Mouse (Mus musculus) hindbrain, embryonic 13.5 days (tissue): ENCODE data around the gene Akr1b3. TPM values are rescaled to one million over a fixed set of nuclear protein-coding genes. Genes with fewer than 3 reads are reported as not detected.

Experiments used
- ATAC-seq: fragments of 200-750 bp; cut with Nextera tagmentation; 2 replicates; pipeline ENCODE4 v1.8.0; 2017; ENCODE audit warnings: moderate TSS enrichment; ENCODE audit not compliant: low FRiP score
- H3K27ac ChIP-seq: fragments of 300-500 bp; sonication (generic); 2 replicates; pipeline ENCODE4 v1.5.1; 2015; ENCODE audit warnings: inconsistent platforms, mild to moderate bottlenecking, moderate library complexity
- H3K27me3 ChIP-seq: fragments of 300-500 bp; sonication (generic); 2 replicates; pipeline ENCODE4 v1.6.1; 2015; ENCODE audit warnings: mild to moderate bottlenecking, inconsistent platforms
- H3K36me3 ChIP-seq: fragments of 300-500 bp; sonication (generic); 2 replicates; pipeline ENCODE4 v1.6.1; 2015; ENCODE audit warnings: mild to moderate bottlenecking, inconsistent platforms
- H3K4me1 ChIP-seq: fragments of 300-500 bp; sonication (generic); replicated peaks from 2 replicates; pipeline ENCODE4 v1.6.1; 2015; ENCODE audit warnings: inconsistent platforms
- H3K4me2 ChIP-seq: fragments of 300-500 bp; sonication (generic); 2 replicates; pipeline ENCODE4 v1.6.1; 2015; ENCODE audit warnings: inconsistent platforms, mild to moderate bottlenecking, moderate library complexity
- H3K4me3 ChIP-seq: fragments of 300-500 bp; sonication (generic); 2 replicates; pipeline ENCODE4 v1.5.1; 2015; ENCODE audit warnings: mild to moderate bottlenecking, inconsistent platforms
- H3K9ac ChIP-seq: fragments of 300-500 bp; sonication (generic); 2 replicates; pipeline ENCODE4 v1.6.1; 2015; ENCODE audit warnings: mild to moderate bottlenecking, inconsistent platforms
- H3K9me3 ChIP-seq: fragments of 300-500 bp; sonication (generic); 2 replicates; pipeline ENCODE4 v1.6.1; 2016; ENCODE audit warnings: inconsistent platforms
- WGBS: fragments of 180-500 bp; shearing (Covaris S2); methylation state at CpG from one replicate; pipeline ENCODE4 v1.1.7; 2015; 5-methylcytosine and 5-hydroxymethylcytosine counted together
- polyA plus RNA-seq: library from polyadenylated mRNA; unstranded; fragments of >200 nt; fragmentation: Nextera tagmentation; extraction: Ambion mirVana; gene quantifications from 2 replicates; pipeline ENCODE4 v1.2.1, GENCODE M21; 2015

Gene Akr1b3
- polyA plus RNA-seq, 1 experiment from 2014 or later, result 106 TPM

GRCm38 (mm10) chr6:34313921-34314320 lies 3.4 kb downstream of the Akr1b3 start:
- WGBS, result 94% methylated on average over 2 of the region's 2 CpGs
- Histone ChIP-seq H3K27ac (no peak overlapping the region), H3K9me3 (no peaks in the 10 kb centered on the region), H3K4me2 (no peak overlapping the region), H3K9ac (no peak overlapping the region), H3K4me1 (peaks cover 27% of the 10 kb centered on the region), H3K36me3 (peaks cover 29% of the 10 kb centered on the region), H3K4me3 (no peak overlapping the region), H3K27me3 (no peaks in the 10 kb centered on the region)
- ATAC-seq, result no peak

GRCm38 (mm10) chr6:34313386-34313785 lies 3.9 kb downstream of the Akr1b3 start:
- H3K4me1 ChIP-seq, result peaks cover 27% of the 10 kb centered on the region
- no peaks in the 10 kb centered on the region for H3K27me3 ChIP-seq
- no peak overlapping the region for H3K27ac ChIP-seq
- H3K4me2 ChIP-seq, result no peak overlapping the region
- WGBS, result 79% methylated on average over 9 of the region's 9 CpGs
- no peak for ATAC-seq
- H3K4me3 ChIP-seq, result no peak overlapping the region
- H3K9ac ChIP-seq, result no peak overlapping the region
- peaks cover 34% of the 10 kb centered on the region for H3K36me3 ChIP-seq
- no peaks in the 10 kb centered on the region for H3K9me3 ChIP-seq

DNA sequence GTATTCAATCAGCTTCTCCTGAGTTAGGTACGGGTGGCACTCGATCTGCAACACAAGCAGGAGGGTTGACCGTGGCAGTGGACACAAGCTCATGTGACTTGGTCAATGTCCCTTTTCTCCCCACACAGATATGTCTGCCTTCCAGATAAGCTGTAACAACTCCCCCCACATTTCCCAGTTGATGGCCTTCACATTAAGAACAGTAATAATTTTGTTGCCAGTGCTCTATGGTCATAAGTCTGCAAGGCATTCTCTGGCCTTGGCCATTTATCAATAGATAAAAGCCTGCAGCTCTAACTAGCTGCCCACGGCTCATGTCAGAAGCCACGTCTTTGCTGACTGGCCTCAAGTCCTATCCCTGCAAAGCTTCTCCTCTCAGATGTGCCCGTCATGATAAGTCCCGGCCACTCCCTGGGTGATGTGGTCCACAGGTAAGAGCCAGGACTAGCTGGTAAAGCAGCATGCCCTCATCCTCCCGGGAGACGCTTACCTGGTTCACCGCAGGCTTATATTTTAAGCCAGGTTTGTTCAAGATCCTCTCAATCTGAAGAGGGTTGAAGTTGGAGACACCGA lies 7.2 kb downstream of the Akr1b3 start:
- ATAC-seq, result no peak
- Histone ChIP-seq H3K36me3 (peaks cover 46% of the 10 kb centered on the region), H3K4me3 (no peak overlapping the region), H3K4me2 (no peak overlapping the region), H3K4me1 (peaks cover 16% of the 10 kb centered on the region), H3K9me3 (no peaks in the 10 kb centered on the region), H3K9ac (no peak overlapping the region), H3K27ac (no peak overlapping the region), H3K27me3 (no peaks in the 10 kb centered on the region)
- 94% methylated on average over 11 of the region's 11 CpGs for WGBS

GRCm38 (mm10) chr6:34309526-34309925 lies 7.8 kb downstream of the Akr1b3 start:
- Histone ChIP-seq H3K36me3 (peaks cover 52% of the 10 kb centered on the region), H3K4me1 (peaks cover 22% of the 10 kb centered on the region)
- WGBS, result 97% methylated on average over 6 of the region's 6 CpGs

DNA sequence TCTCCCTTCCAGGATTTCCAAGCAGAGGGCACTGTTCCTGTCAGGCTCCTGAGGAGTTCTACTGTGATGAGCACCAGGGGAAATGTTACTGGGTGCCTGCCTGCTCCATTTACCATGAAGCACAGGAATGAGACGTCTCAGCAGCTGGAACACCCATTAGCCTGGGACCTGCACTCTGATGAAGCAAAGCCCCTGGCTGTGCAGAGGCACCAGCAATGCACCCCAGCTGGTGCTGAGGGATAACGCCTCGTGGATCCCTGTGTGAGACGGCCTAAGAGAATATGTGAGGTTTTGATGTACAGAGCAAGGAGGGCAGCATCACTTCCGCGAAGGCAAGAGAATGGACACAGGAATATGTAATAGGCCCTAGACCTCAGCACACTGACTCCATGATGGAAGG lies 10.5 kb downstream of the Akr1b3 start:
- Histone ChIP-seq H3K27me3 (no peaks in the 10 kb centered on the region), H3K36me3 (peaks cover 60% of the 10 kb centered on the region)

More at GRCm38 (mm10) chr6:34309526-34309925, 7.8 kb downstream of the Akr1b3 start:
- Histone ChIP-seq H3K9me3 (no peaks in the 10 kb centered on the region), H3K27me3 (no peaks in the 10 kb centered on the region), H3K9ac (no peak overlapping the region), H3K27ac (no peak overlapping the region), H3K4me2 (no peak overlapping the region), H3K4me3 (no peak overlapping the region)
- ATAC-seq, result no peak

GRCm38 (mm10) chr6:34304675-34305241 lies 12.5 kb downstream of the Akr1b3 start:
- Histone ChIP-seq H3K27ac (peak overlapping the region; percentile 31), H3K9ac (no peak overlapping the region; the same call in 1 of the 2 replicates), H3K4me1 (peaks cover 13% of the 10 kb centered on the region), H3K27me3 (no peaks in the 10 kb centered on the region), H3K36me3 (peaks cover 40% of the 10 kb centered on the region), H3K4me3 (no peak overlapping the region), H3K4me2 (no peak overlapping the region), H3K9me3 (no peaks in the 10 kb centered on the region)
- peak; percentile 46; the same call in 1 of the 2 replicates for ATAC-seq
- WGBS, result 70% methylated on average over 10 of the region's 10 CpGs

More for the DNA sequence above, 10.5 kb downstream of the Akr1b3 start:
- H3K4me2 ChIP-seq, result no peak overlapping the region
- ATAC-seq, result no peak
- H3K9ac ChIP-seq, result no peak overlapping the region
- WGBS, result 81% methylated on average over 6 of the region's 6 CpGs
- no peak overlapping the region for H3K4me3 ChIP-seq
- H3K9me3 ChIP-seq, result no peaks in the 10 kb centered on the region
- H3K4me1 ChIP-seq, result peaks cover 13% of the 10 kb centered on the region
- H3K27ac ChIP-seq, result no peak overlapping the region

GRCm38 (mm10) chr6:34297055-34297454 lies 20.2 kb downstream of the Akr1b3 start:
- Histone ChIP-seq H3K4me2 (no peak overlapping the region), H3K36me3 (no peaks in the 10 kb centered on the region), H3K27me3 (no peaks in the 10 kb centered on the region), H3K4me1 (peaks cover 6% of the 10 kb centered on the region; the same call in 1 of the 2 replicates), H3K9ac (no peak overlapping the region), H3K4me3 (no peak overlapping the region), H3K9me3 (no peaks in the 10 kb centered on the region), H3K27ac (no peak overlapping the region)
- 96% methylated on average over 3 of the region's 3 CpGs for WGBS
- ATAC-seq, result no peak

DNA sequence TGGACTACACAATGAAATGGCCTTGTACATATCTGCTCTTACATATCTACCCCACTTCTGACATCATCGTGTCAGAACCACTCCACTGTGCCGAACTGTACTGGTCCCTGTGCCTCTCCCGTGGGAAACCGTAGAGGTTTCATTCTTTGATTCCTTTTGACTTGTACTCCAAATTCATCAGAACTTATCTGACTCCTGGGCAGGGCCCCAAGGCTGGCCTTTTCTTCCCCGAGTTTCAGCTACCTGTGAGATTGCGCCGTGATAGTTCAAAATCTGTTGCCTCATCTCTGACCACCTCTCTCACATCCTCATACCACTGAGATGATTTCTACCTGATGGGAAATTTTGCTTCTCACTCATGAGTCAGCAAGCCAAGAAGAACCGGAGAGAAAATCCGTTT lies 21.8 kb downstream of the Akr1b3 start:
- ATAC-seq, result no peak
- no peaks in the 10 kb centered on the region for H3K27me3 ChIP-seq
- H3K4me1 ChIP-seq, result peaks cover 6% of the 10 kb centered on the region; the same call in 1 of the 2 replicates
- H3K4me2 ChIP-seq, result no peak overlapping the region
- H3K36me3 ChIP-seq, result no peaks in the 10 kb centered on the region
- H3K9ac ChIP-seq, result no peak overlapping the region
- H3K9me3 ChIP-seq, result no peaks in the 10 kb centered on the region
- no peak overlapping the region for H3K27ac ChIP-seq
- 94% methylated on average over 9 of the region's 9 CpGs for WGBS
- H3K4me3 ChIP-seq, result no peak overlapping the region

GRCm38 (mm10) chr6:34292882-34293487 lies 24.3 kb downstream of the Akr1b3 start:
- peak overlapping the region; percentile 70 for H3K27ac ChIP-seq
- H3K9me3 ChIP-seq, result no peaks in the 10 kb centered on the region
- no peak overlapping the region for H3K4me2 ChIP-seq
- H3K27me3 ChIP-seq, result no peaks in the 10 kb centered on the region
- 34% methylated on average over 9 of the region's 9 CpGs for WGBS
- ATAC-seq, result peak; percentile 97
- no peak overlapping the region for H3K4me3 ChIP-seq
- peaks cover 6% of the 10 kb centered on the region; the same call in 1 of the 2 replicates for H3K4me1 ChIP-seq
- no peaks in the 10 kb centered on the region for H3K36me3 ChIP-seq
- peak overlapping the region; percentile 35; the same call in 1 of the 2 replicates for H3K9ac ChIP-seq

- Histone ChIP-seq H3K4me1 (peaks cover 6% of the 10 kb centered on the region; the same call in 1 of the 2 replicates), H3K4me3 (no peak overlapping the region), H3K9me3 (no peaks in the 10 kb centered on the region), H3K36me3 (no peaks in the 10 kb centered on the region), H3K4me2 (no peak overlapping the region), H3K27me3 (no peaks in the 10 kb centered on the region), H3K27ac (peak overlapping the region; percentile 70; the same call in 1 of the 2 replicates), H3K9ac (peak overlapping the region; percentile 35; the same call in 1 of the 2 replicates)
- peak; percentile 71 for ATAC-seq
- WGBS, result 64% methylated on average over 11 of the region's 11 CpGs
These were observed 24.9 kb downstream of the Akr1b3 start for GRCm38 (mm10) chr6:34292196-34292881.

DNA sequence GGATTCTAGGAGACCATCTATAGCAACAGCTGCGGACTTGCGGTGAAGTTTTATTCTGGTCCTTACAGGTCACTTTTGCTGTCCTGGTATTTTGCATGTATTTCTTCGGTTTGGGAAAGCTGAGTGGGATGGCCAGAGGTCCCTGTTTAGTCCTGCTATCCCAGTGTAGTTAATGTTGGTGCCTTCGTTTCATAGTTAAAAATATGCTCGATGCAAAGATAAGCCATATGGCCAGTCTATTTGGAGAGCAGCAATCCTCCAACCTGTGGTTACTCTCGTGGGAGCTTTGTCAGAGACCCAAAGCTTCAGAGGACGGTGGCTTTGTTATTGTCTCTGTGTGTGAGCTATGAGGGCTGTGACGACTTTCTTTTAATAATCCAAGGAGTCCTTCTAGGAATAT lies 26.6 kb downstream of the Akr1b3 start:
- H3K4me1 ChIP-seq, result peaks cover 6% of the 10 kb centered on the region; the same call in 1 of the 2 replicates
- no peaks in the 10 kb centered on the region for H3K36me3 ChIP-seq
- ATAC-seq, result no peak
- H3K9ac ChIP-seq, result no peak overlapping the region
- H3K27ac ChIP-seq, result no peak overlapping the region
- H3K27me3 ChIP-seq, result no peaks in the 10 kb centered on the region
- H3K4me2 ChIP-seq, result no peak overlapping the region
- no peaks in the 10 kb centered on the region for H3K9me3 ChIP-seq
- WGBS, result 83% methylated on average over 8 of the region's 8 CpGs
- H3K4me3 ChIP-seq, result no peak overlapping the region

DNA sequence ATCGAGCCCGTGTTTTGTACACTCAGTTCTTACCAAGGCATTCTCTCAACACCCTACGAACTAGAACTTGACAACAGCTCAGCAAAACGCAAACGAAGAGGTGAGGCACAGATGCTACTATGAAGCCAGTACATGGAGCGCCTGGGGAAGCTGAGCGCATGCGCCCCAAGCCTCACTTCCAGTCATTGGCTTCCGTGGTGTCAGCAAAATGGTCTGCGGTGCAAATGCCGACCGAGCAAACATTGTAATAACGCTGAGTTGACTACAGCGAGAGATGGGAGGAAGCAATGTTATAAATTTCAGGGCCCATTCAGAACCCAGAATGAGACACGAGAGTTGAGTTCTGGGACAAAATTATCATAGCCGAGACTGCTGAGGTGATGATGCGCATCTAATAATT lies 27.2 kb downstream of the Akr1b3 start:
- Histone ChIP-seq H3K36me3 (no peaks in the 10 kb centered on the region), H3K4me1 (peaks cover 6% of the 10 kb centered on the region; the same call in 1 of the 2 replicates), H3K27me3 (no peaks in the 10 kb centered on the region), H3K27ac (no peak overlapping the region), H3K4me2 (no peak overlapping the region), H3K4me3 (no peak overlapping the region), H3K9ac (no peak overlapping the region), H3K9me3 (no peaks in the 10 kb centered on the region)
- 90% methylated on average over 17 of the region's 17 CpGs for WGBS
- no peak for ATAC-seq
